Mouse (Mus musculus) brain, embryonic 14.5 days (tissue): ENCODE data around the gene Rbbp4.

Source experiments
- CTCF ChIP-seq: fragments of 200-500 bp; IDR thresholded peaks from 2 replicates; pipeline ENCODE4 v1.5.1; 2012; ENCODE audit warnings: inconsistent platforms, mild to moderate bottlenecking, moderate library complexity, borderline replicate concordance; ENCODE audit not compliant: insufficient read depth, insufficient read length; ENCODE audit errors: extremely low read depth
- POLR2A ChIP-seq: fragments of 200-500 bp; IDR thresholded peaks from 2 replicates; pipeline ENCODE4 v1.6.1; 2012; ENCODE audit warnings: mild to moderate bottlenecking, inconsistent platforms, borderline replicate concordance; ENCODE audit not compliant: poor library complexity, insufficient read depth, insufficient read length, severe bottlenecking; ENCODE audit errors: extremely low read depth

DNA sequence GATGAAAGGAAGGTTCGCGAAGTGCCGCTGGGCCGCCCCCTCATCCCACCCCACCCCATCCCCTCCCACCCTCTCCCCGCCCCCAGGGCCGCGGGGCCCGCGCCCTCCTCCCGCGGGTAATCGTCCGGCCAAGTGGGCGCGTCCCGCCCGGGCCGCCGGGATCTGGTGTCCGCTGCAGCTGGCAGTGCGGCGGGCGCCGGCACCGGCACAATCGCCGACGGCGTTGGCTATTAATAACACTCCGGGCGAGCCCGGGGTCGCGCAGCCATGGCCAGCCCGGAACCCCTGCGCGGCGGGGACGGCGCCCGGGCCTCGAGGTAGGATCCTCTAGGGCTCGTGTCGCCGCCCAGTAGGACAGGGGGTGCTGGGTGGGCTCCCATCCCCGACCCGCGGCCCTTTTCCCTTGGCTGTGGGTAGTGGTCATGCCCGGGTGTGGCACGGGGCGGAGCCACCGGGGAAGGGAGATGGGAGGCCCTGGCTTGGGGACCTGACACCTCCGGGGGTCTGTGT lies 47.6 kb downstream of the Rbbp4 start, which contains the start of gene Sync:
- TF ChIP-seq CTCF (no peak), POLR2A (no peak)
